Mouse (Mus musculus): ENCODE data around the gene Pom121. TPM values are rescaled to one million over a fixed set of nuclear protein-coding genes. Genes with fewer than 3 reads are reported as not detected.
A peak's percentile ranks its signal among the peaks of the same experiment; 100 is the strongest.

Pom121 gene
- total RNA-seq (2021) = 10 to 100 TPM; 11.7 to 11.9 TPM

DNA sequence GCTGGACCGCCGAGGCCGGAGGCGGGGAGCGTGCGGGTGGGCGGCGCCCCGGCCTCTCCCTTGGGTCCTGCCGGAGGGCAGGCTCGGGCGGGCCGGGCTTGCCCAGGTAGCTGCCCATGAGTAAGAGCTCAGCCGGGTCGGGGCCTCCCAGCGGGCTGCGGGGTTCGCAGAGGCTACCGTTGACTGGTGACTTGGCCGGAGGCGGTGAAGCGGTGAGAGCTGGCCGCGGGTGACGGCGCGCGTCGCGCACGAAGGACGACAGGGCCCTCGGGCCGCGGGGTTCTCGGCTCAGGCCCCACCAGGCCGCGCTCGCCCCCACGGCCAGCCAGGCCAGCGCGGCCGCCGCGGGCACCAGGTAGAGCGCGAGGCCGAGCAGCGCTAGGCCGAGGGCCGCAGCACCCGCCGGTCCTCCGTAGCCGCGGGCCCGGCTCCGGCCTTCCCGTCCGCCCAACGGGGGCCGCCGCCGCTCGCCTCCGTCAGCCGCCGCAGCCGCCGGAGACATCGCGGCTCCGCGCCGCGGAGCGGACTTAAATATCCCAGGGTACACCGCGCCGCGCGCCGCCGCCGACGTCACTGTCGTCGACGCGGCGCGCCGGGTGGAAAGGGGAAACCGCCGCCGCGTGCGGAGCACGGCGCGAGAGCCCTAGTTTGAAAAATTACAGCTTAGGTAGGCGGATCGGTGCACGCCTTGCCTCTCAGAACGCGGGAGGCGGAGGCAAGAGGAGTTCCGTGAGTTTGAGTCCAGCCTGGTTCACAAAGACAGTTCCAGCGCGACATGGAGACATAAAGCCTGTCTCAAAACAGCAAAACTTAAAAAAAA lies at the start of gene Pom121:
Pom121 (minus strand) TSS at position 543 of the 820 bp plus-strand sequence.
- intact Hi-C loops (cut with DNase I) = loop anchor here (2.0 to 5.0 kb wide), 2 partner anchors 97 to 383 kb away; partner anchors contain the start of genes Mdh2 and Styxl1
- peak; percentile 82 to 84 for DNase-seq

DNA sequence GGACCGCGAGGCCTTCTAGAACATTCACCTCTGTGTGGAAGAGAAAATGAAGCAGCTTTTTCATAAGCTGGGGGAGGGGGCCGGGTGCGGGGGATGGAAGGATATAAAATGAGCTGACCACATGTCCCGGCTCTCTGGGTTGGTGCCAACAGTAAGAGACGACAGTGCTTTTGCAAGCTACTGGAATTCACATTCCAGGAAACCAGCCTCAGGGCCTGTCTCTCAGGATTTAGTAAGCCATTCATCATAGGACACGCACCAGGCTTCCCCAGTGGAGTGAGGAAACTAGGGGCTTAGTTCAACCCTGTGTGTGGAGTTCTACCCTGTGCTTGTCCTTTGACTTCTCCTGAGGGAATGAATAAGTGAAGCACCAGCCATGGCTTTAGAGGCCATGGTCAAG lies 48.1 kb upstream of the Pom121 start:
- DNase-seq = no peak
- intact Hi-C loops (cut with DNase I) = no loop called here

DNA sequence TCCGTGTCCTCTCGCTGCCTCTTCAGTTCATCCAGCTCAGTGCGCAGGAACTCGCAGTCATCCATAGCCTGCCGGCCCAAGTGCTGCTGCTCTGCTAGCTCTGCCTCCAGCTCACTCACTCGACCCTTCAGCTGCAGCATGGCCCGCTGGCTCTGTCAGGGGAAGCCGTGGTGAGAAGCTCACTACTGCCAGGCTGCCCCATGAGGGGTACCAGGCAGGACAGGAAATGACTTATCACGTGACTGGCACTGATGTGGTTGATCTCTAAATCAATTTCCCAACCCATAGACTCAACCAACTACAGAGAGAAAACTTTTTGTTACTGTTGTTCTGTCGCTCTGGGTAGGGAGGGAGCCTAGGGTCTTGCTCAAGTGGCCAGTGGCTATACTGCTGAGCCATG lies 40.7 kb upstream of the Pom121 start:
- intact Hi-C loops (cut with DNase I) = no loop called here

DNA sequence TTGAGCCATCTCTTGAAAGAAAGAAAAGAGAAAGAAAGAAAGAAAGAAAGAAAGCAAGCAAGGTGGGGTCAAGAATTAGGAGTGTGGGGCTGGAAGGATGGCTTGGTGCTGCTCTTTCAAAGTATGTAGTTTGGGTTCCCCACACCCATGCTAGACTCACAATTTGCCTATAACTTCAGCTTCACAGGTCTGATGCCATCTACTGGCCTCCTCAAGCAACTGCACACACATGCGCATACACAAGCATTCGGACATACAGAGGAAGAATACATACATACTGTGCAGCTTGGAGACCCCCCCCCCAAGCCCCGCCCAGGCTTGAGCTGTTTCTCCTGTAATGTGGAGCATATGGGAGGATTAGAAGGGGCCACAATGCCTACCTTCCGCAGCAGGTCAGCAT lies 39.5 kb upstream of the Pom121 start:
- intact Hi-C loops (cut with DNase I) = no loop called here
- no peak for DNase-seq

More for the DNA sequence above, 40.7 kb upstream of the Pom121 start:
- no peak for DNase-seq

DNA sequence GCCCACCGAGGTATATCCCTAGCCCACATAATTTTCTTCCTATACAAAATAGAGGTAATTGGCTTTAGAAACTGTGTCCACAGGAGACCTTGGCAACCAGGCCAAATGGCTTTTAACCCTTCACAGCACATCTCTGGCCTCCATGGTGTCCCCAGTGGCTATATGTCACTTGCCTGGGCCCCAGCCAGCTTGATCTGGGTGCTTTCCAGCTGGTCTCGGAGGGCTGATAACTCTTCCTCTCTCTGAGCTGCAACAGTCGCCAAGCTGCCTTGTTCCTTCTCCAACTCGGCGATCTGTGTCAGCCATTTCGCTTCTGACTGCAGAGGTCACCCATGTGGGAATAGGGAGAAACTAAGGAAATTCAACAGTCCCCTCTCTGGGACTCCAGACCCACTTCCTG lies 36.8 kb upstream of the Pom121 start:
- intact Hi-C loops (cut with DNase I) = no loop called here
- DNase-seq = no peak

DNA sequence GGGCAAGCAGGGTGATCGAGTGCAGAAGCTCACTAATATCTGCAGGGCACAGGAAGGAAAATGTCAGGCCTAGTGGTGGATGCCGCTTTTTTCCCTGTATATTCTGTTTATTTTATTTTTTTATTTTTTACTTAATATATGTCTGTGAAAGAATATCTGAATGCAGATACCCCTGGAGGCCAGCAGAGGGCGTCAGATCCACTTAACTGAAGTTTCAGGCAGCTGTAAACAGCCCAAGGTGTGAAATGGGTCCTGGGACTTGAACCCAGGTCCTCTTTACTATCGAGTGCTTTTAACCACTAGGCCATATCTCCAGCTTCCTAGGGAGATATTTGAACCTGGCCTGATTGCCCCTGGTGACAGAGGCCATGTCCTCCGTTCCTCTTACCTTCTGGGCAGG lies 34.4 kb upstream of the Pom121 start:
- peak in 1 of 2 experiments; percentile 21 for DNase-seq
- intact Hi-C loops (cut with DNase I) = loop anchor here (2.0 kb wide), 1 partner anchor 66 kb away; no protein-coding TSS in a partner anchor

DNA sequence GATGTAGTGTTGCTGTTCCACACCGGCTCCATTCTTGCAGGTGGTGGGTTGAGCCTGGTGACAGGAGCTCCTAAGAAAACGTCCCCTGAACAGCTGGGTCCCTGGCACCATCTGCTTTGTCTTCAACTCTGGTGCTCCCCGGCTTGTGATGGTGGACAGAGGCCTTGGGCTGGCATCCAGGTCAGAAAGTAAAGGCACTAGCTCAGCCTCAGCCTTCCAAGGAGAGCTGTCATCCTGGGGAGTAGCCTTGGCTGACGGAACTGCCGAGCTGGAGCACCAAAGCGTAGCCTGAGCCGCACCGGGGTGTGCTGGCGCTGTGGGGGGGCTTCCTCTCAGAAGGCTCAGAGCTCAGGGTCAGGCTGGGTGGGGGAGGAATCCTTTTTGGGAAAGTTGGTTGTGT lies 15.9 kb upstream of the Pom121 start:
- no peak for DNase-seq
- intact Hi-C loops (cut with DNase I) = no loop called here

DNA sequence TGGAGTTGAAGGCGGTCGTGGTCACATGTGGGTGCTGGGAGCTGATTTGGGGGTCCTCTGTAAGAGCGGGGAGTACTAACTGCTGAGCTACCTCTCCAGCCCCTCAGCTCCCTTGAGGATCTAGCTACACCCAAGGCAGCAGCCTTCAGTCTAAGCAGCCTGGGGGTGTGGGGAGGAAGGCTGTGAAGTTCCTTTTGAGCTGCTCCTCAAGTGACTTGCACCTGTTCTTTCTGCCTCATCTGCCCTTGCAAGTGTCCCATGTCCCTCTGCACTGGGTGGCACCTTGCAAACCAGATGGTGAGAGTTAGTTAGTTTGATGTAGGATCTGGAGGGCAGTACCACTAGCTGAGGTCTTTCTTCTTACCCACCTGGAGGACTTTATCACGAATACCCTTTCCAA lies 13.8 kb upstream of the Pom121 start:
- DNase-seq = no peak
- intact Hi-C loops (cut with DNase I) = no loop called here

DNA sequence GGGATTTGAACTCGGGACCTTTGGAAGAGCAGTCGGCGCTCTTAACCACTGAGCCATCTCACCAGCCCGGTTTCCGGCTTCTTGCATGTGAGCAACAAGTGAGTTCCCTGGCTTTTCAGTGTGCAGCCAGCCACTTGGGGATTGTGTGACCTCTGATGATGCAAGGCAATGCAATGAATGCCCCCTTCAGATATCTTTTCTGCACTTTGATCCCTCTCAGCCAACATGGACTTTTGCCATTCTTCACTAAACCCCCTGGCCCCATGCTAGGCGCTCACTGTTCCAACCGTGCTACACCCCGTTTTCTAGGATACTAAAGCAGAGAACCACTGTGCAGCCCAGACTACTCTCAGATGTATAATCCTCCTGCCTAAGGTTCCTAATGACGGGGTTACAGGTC lies 11.1 kb upstream of the Pom121 start:
- intact Hi-C loops (cut with DNase I) = no loop called here
- DNase-seq = no peak

DNA sequence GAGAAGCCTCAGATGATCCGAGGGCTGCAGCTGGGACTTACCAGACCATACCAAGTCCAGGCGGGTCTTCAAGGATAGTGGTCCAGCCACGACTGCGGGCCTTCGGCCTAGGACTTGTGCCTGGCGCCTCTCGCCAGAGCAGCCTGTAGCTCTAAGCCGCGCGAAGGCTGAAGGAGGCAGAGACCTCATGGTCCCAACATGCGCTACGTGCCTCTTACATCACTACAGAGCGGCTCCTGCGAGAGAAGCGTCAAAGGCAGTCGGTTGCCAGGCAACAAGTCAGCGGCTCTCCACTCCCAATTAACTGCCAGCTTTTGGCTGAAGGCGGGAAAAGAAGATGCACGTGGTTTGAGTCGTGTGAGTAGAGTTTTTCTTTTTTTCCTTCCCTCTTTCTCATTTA lies 10.3 kb upstream of the Pom121 start:
- intact Hi-C loops (cut with DNase I) = loop anchor here (5.0 kb wide), 1 partner anchor 213 kb away; no protein-coding TSS in a partner anchor
- no peak for DNase-seq

DNA sequence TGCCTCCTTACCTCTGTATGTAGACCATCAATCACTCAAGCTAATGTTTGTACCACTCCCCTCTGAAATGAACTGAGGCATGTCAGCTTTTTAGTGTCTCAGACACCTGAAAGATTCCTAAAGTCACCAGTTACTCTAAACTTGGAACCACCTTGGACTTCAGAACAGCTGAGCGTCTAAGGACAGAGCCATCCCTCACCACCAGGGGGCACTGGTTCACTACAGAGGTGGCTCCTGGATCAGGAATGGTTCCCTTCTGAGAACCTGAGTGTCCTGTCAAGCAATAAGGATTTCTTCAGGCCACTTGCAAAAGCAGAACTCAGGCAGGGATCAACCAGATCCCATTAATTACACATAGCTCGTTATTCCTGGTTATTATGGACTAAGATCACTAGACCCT lies 5.9 kb upstream of the Pom121 start:
- intact Hi-C loops (cut with DNase I) = loop anchor here (1.0 to 5.0 kb wide), 2 partner anchors 94 to 217 kb away; no protein-coding TSS in a partner anchor
- peak; percentile 78 to 86 for DNase-seq

DNA sequence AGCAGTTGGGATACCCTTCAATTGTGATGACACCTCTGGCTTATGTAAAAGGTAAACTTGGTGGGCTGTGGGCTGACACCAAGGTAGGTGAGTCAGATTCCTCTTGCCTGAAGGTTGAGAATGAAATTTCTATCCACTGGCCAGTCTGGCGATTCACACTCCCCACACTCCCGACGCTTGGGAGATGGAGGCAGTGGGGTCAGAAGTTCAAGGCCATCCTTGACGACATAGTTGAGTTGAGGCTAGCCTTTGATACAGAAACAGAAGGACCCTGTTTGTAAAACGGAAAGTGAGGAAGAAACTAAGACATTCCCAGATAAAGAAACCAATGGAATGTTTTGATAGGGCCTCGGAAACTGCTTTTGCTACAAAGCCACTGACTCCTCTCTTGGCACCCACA lies 5.0 kb upstream of the Pom121 start:
- intact Hi-C loops (cut with DNase I) = loop anchor here (5.0 kb wide), 1 partner anchor 363 kb away; no protein-coding TSS in a partner anchor
- DNase-seq = no peak

DNA sequence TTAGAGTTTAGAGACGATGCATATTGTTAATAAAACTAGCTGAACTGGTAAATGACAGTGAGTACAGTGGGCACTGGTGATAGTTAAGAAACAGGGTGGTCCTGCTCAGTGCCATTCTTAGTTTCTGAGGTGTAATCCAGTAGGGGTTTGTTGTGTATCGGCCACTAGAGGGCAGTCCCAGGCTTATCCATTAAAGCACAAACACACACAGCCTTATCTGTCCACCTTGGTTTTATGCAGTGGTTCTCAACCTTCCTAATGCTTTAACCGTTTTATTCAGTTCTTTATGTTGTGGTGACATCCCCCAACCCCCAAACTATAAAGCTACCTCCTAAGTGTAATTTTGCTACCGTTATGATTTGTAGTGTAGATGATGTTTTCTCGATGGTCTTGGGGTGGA lies 1.5 kb upstream of the Pom121 start:
- peak; percentile 22 to 30 for DNase-seq
- intact Hi-C loops (cut with DNase I) = loop anchor here (1.0 to 5.0 kb wide), 3 partner anchors 95 to 366 kb away; no protein-coding TSS in a partner anchor

DNA sequence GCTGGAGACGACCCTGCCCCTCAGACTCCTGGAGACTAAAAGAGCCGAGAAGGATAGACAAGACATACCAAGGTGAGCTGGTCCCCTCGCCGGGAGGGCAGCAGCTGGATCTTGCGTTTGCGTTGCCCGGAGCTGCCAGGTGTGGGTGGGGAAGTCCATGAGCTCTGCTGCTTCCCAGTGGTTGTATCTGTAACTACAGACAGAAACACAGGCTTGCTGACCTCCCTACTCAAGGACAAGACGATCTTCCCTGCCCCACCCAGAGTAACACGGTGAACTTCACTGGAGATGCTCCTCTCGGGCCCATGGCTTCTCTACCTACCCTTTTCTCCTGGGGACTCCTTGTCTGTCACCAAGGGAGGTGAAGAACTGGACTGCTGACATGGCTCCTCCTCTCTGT lies 10.6 kb downstream of the Pom121 start:
- intact Hi-C loops (cut with DNase I) = no loop called here
- DNase-seq = no peak

DNA sequence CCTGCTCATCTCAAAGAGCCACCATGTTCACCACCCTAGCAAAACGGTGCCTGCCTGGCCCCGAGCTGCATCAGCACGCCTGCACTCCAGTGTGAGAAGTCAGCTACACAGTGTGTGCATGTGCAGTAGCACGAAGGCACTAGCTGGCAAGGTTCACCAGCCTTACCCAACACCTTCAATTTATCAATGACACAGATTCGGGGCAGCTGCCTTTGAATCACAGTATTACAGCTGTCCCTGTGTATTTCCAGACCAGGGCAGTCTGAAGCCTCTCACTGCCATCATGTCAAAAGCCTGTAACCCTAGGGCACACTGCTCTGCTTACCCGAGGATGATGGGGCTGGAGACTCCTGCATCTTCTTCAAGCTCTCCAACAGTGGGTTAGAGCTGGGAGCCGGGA lies 11.6 kb downstream of the Pom121 start:
- no peak for DNase-seq
- intact Hi-C loops (cut with DNase I) = no loop called here

DNA sequence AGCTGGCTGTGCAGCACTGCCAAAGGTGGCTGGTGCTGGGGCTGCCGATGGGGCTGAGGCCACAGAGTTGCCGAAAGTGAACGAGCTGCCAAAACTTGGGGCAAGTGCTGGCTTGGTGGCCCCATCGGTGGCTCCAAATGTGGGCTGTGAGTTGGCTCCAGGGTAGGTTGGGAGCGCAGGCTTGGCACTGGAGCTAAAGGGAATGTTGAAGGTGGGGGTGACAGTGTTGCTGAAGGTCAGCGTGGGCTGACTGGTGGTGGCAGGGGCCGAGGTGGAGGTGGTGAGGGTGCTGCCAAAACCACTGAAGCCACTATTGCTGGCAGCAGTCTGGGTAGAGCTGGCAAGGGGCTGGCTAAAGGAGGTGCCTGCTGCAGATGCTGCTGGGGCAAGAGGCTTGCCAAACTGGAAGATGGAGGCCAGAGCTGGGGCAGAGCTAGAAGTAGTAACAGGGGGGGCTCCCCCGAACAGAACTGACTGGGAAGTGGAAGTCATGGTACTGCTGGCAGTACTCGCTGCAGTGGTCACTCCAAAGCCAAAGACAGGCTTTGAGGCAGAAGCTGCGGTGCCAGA lies 12.9 kb downstream of the Pom121 start:
- intact Hi-C loops (cut with DNase I) = no loop called here
- peak in 1 of 2 experiments; percentile 26 for DNase-seq

DNA sequence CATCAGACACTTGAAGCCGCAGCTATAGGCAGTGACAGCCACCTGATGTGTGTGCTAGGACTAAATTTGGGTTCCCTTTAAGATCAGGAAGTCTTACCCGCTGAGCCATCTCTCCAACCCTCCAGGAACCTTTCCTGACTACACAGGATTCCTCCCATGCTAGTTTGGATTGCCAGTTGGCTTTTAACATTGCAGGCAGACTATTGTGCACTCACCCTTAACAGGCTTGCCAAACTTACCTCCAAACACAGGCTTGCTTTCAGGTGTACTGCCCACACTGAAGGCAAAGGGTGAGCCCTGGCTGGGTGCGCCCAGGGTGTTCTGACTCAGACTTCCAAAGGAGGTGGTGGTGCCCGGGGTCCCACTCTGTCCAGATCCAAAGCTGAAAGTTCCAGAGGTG lies 13.7 kb downstream of the Pom121 start:
- no peak for DNase-seq
- intact Hi-C loops (cut with DNase I) = no loop called here

DNA sequence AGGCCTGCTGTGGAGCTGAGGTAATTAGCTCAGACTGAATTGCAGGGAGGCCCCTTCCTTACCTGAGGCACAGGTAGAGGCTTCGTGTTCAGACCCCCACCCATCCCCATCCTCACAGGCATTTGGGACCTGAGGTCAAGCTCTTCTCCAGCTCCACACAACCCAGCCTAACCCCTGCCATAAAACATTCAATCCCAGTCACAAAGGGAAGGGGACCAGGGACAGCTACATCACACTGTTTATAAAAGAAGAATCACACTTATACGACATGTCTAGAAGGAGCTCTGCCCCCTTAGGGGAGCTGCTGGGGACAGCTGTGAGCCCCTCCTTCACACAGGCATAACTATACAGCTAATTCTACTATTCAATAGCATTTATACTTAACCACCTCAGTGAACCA lies 18.0 kb downstream of the Pom121 start:
- intact Hi-C loops (cut with DNase I) = no loop called here
- DNase-seq = no peak

DNA sequence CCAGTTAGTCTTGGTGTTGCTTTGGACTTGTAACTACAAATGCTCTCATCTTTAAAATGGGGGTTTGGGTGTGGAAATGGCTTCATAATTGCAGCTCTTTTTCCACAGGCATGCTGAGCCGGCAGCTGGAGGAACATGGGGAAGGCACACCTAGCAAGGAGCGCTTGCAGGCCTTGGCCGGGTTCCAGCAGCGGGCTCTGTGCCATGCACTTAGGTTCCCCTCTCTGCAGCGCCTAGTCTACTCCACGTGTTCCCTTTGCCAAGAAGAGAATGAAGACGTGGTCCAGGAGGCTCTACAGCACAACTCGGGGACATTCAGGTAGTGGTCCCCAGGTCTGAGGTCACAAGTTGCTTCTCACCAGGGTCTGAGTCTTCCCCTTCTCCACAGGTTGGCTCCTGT lies 19.2 kb downstream of the Pom121 start:
- intact Hi-C loops (cut with DNase I) = no loop called here
- DNase-seq = peak in 1 of 2 experiments; percentile 31

DNA sequence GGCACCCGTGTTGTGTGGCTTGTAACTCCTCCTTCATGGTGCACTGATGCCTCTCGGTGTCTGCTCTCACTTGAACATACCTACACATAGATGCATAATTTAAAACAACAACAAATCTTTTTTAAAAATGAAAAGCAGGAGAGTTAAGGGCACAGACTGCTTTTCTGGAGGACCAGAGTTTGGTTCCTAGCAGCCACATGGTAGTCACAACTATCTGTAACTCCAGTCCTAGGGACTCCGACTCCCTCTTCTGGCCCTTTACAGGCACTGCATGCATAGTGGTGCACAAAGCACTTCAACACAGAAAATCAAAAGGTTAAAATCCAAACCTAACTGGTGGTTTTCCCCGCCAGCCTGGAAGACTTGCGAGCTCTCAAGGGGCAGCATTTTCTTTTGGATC lies 20.7 kb downstream of the Pom121 start:
- no peak for DNase-seq
- intact Hi-C loops (cut with DNase I) = no loop called here

DNA sequence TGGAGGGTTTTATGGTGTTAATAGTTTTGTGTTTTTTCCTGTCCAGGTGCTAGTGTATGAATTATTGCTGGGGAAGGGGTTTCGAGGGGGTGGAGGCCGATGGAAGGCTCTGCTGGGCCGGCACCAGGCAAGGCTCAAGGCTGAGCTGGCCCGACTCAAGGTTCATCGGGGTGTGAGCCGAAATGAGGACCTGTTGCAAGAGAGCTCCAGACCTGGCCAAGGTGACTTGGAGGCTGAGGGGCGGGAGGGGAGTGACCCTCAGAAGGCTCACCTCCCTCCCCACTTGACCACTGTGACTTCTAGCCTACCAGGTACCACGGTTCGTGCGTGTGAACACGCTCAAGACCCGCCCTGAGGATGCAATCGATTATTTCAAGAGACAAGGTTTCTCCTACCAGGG lies 23.2 kb downstream of the Pom121 start:
- no peak for DNase-seq
- intact Hi-C loops (cut with DNase I) = no loop called here
